Comparison of ENCODE assay signal across 10 mouse cellular contexts in genomic region chr9:110293254-110293718, GRCm38 (mm10). TPM values are rescaled to one million over a fixed set of nuclear protein-coding genes. Genes with fewer than 3 reads are reported as not detected.
A peak's percentile ranks its signal among the peaks of the same experiment; 100 is the strongest.
DNase-seq lines count a peak whose midpoint lies in the region; ATAC-seq and TF ChIP-seq lines count a peak whose summit lies in the region.
"Had no signal": no experiment of that assay in that cellular context is flagged by ENCODE, and none has a peak within 500 bp of the region (broad histone marks: within the 10 kb centered on the region; RNA-seq: fewer than 3 reads in every experiment).

No protein-coding gene starts in this region.

- no peak for TF ChIP-seq POLR2A in brain, embryonic 14.5 days (IDR thresholded peaks at IDR 0.05; ENCODE audit: borderline replicate concordance, extremely low read depth, insufficient read depth, insufficient read length, poor library complexity, severe bottlenecking)

- TF ChIP-seq CTCF in brain, embryonic 14.5 days (IDR thresholded peaks at IDR 0.05; ENCODE audit: borderline replicate concordance, extremely low read depth, insufficient read depth, insufficient read length), result no peak

- ATAC-seq in frontal cortex, adult (ENCODE audit: low TSS enrichment), result peak; percentile 50; the same call in 1 of the 2 replicates
- no peak for ATAC-seq in megakaryocyte-erythroid progenitor cell, adult 5-6 weeks (replicated peaks; ENCODE audit: low FRiP score, low TSS enrichment, poor library complexity, severe bottlenecking)

- no peak for DNase-seq in frontal cortex, postnatal 25 days (ENCODE audit: low spot score in 2 of 2)
- peak; percentile 38 for DNase-seq in brain, embryonic 14.5 days (ENCODE audit: low read depth)
- DNase-seq in layer of hippocampus, postnatal 14 days (ENCODE audit: low spot score in 2 of 2), result peak; percentile 51 to 61
- DNase-seq in retina, postnatal 1 day, result peak; percentile 64
- no peak for DNase-seq in gastrocnemius, postnatal 25 days
- DNase-seq in adrenal gland, postnatal 10 days, result no peak
- DNase-seq: kidney, postnatal 4 days had no signal

RNA-seq across cellular contexts. Expression of gene Elp6, which starts 11.7 kb away (rescaled TPM):
- 46.6 and 55.9 TPM in 2 replicates for polyA plus RNA-seq in brain, embryonic 14.5 days (2012; rRNA removed)
- total RNA-seq in layer of hippocampus, postnatal 14 days (2021), result 10 to 100 TPM; 11.0 to 12.3 TPM
- total RNA-seq in gastrocnemius, postnatal 25 days (2021), result 1 to 10 TPM; 2.4 to 2.6 TPM
- total RNA-seq in megakaryocyte-erythroid progenitor cell, adult 5-6 weeks (2014; fragmentation: Nextera tagmentation), result 4.1 and 10.1 TPM in 2 replicates
- total RNA-seq in megakaryocyte-erythroid progenitor cell, adult 5-6 weeks (2017), result 6.3 and 10.2 TPM in 2 replicates
- 1 to 10 TPM; 6.2 to 9.2 TPM for total RNA-seq in adrenal gland, postnatal 10 days (2021)

RNA-seq across cellular contexts. Expression of gene Scap, which starts 39.8 kb away (rescaled TPM):
- polyA plus RNA-seq in brain, embryonic 14.5 days (2012; rRNA removed), result 24.9 and 53.4 TPM in 2 replicates
- 10 to 100 TPM; 91.7 to 93.1 TPM for total RNA-seq in layer of hippocampus, postnatal 14 days (2021)
- 10 to 100 TPM; 17.0 to 21.5 TPM for total RNA-seq in gastrocnemius, postnatal 25 days (2021)
- total RNA-seq in megakaryocyte-erythroid progenitor cell, adult 5-6 weeks (2014; fragmentation: Nextera tagmentation), result 35.0 and 48.5 TPM in 2 replicates
- total RNA-seq in megakaryocyte-erythroid progenitor cell, adult 5-6 weeks (2017), result 20.3 and 60.7 TPM in 2 replicates
- 10 to 100 TPM; 76.4 to 83.9 TPM for total RNA-seq in adrenal gland, postnatal 10 days (2021)

RNA-seq across cellular contexts. Expression of gene Cspg5, which starts 49.7 kb away (rescaled TPM):
- 108 and 139 TPM in 2 replicates for polyA plus RNA-seq in brain, embryonic 14.5 days (2012; rRNA removed)
- 100 to 1,000 TPM; 296 to 306 TPM for total RNA-seq in layer of hippocampus, postnatal 14 days (2021)
- under 1 TPM; 0.19 to 0.31 TPM for total RNA-seq in gastrocnemius, postnatal 25 days (2021)
- total RNA-seq in megakaryocyte-erythroid progenitor cell, adult 5-6 weeks (2014; fragmentation: Nextera tagmentation), result 0.42 and 1.7 TPM in 2 replicates
- 0.27 and 0.33 TPM in 2 replicates for total RNA-seq in megakaryocyte-erythroid progenitor cell, adult 5-6 weeks (2017)
- total RNA-seq in adrenal gland, postnatal 10 days (2021), result 10 to 100 TPM; 13.6 to 18.6 TPM
- total RNA-seq: granulocyte monocyte progenitor cell, adult 5-6 weeks had no signal

Comparison
In these comparisons a context has a peak if more than half of its experiments do, and no peak if none do; other contexts are left out.
1. DNase-seq: peak in brain, embryonic 14.5 days (single experiment), layer of hippocampus, postnatal 14 days (2 of 2) and retina, postnatal 1 day (single experiment); none in frontal cortex, postnatal 25 days (0 of 2), gastrocnemius, postnatal 25 days (single experiment) and adrenal gland, postnatal 10 days (single experiment).
2. RNA of gene Cspg5, which starts 49.7 kb away (total RNA-seq): 296 to 306 TPM in layer of hippocampus, postnatal 14 days; 13.6 to 18.6 TPM in adrenal gland, postnatal 10 days, 0.27 to 1.7 TPM in megakaryocyte-erythroid progenitor cell, adult 5-6 weeks and 0.19 to 0.31 TPM in gastrocnemius, postnatal 25 days; every median in the first group is over 10 times any median in the second.